Mouse (Mus musculus) midbrain, postnatal 0 days (tissue): ENCODE data around the gene Crat. TPM values are rescaled to one million over a fixed set of nuclear protein-coding genes. Genes with fewer than 3 reads are reported as not detected.

Source experiments
- ATAC-seq: fragments of 200-750 bp; cut with Nextera tagmentation; 2 replicates; pipeline ENCODE4 v1.8.0; 2017; ENCODE audit warnings: moderate number of reproducible peaks, mild to moderate bottlenecking, moderate TSS enrichment, moderate library complexity; ENCODE audit not compliant: low FRiP score
- DNase-seq: peaks from one replicate; pipeline ENCODE4 v3.0.0-alpha.2; 2015; ENCODE audit warnings: low spot score
- H3K27ac ChIP-seq: fragments of 300-500 bp; sonication (generic); 2 replicates; pipeline ENCODE4 v1.5.1; 2014; ENCODE audit warnings: low read depth, mild to moderate bottlenecking, low read length, mixed read lengths
- H3K27me3 ChIP-seq: fragments of 300-500 bp; sonication (generic); 2 replicates; pipeline ENCODE4 v1.6.1; 2014; ENCODE audit warnings: low read length, control low read depth, mixed read lengths; ENCODE audit not compliant: insufficient read depth
- H3K36me3 ChIP-seq: fragments of 300-500 bp; sonication (generic); 2 replicates; pipeline ENCODE4 v1.6.1; 2014; ENCODE audit warnings: low read length, control low read depth, mixed read lengths; ENCODE audit not compliant: insufficient read depth
- H3K4me1 ChIP-seq: fragments of 300-500 bp; sonication (generic); 2 replicates; pipeline ENCODE4 v1.6.1; 2014; ENCODE audit warnings: mild to moderate bottlenecking, control low read depth, antibody characterized with exemption, low read length, mixed read lengths; ENCODE audit not compliant: insufficient read depth
- H3K4me2 ChIP-seq: fragments of 300-500 bp; sonication (generic); 2 replicates; pipeline ENCODE4 v1.6.1; 2014; ENCODE audit warnings: low read depth, mild to moderate bottlenecking, low read length, mixed read lengths; ENCODE audit not compliant: poor library complexity, severe bottlenecking
- H3K4me3 ChIP-seq: fragments of 300-500 bp; sonication (generic); 2 replicates; pipeline ENCODE4 v1.5.1; 2014; ENCODE audit warnings: low read depth, mild to moderate bottlenecking, low read length, moderate library complexity
- H3K9ac ChIP-seq: fragments of 300-500 bp; sonication (generic); replicated peaks from 2 replicates; pipeline ENCODE4 v1.6.1; 2014; ENCODE audit warnings: mild to moderate bottlenecking, low read length, moderate library complexity, mixed read lengths; ENCODE audit not compliant: poor library complexity, severe bottlenecking
- H3K9me3 ChIP-seq: fragments of 300-500 bp; sonication (generic); 2 replicates; pipeline ENCODE4 v1.6.1; 2016; ENCODE audit warnings: low read length, control low read depth
- CTCF ChIP-seq: IDR thresholded peaks from 2 replicates; pipeline ENCODE4 v1.5.1; 2016; ENCODE audit warnings: antibody characterized with exemption, mild to moderate bottlenecking
- WGBS: fragments of 180-500 bp; shearing (Covaris S2); extraction: QIAGEN DNeasy Blood & Tissue Kit; methylation state at CpG from one replicate; pipeline ENCODE4 v1.1.7; 2014; 5-methylcytosine and 5-hydroxymethylcytosine counted together
- polyA plus RNA-seq: library from polyadenylated mRNA; unstranded; fragments of >200 nt; fragmentation: Nextera tagmentation; extraction: Ambion mirVana; gene quantifications from 2 replicates; pipeline ENCODE4 v1.2.1, GENCODE M21; 2015
- total RNA-seq: library from RNA; depleted of rRNA; stranded (reverse); fragments of >200 nt; gene quantifications from 2 replicates; pipeline ENCODE4 v1.2.3, GENCODE M21; 2014

Crat gene
- total and polyA plus RNA-seq, 2 experiments from 2014 or later: 24.9 to 38.0 TPM

GRCm38 (mm10) chr2:30389000-30389399 lies 26.6 kb downstream of the Crat start:
- Histone ChIP-seq H3K27me3 (no peaks in the 10 kb centered on the region), H3K4me1 (peaks cover 10% of the 10 kb centered on the region), H3K9ac (no peak overlapping the region), H3K27ac (no peak overlapping the region), H3K36me3 (0 out of 2 replicates have a peak, but pooled peaks cover 6% of the 10 kb centered on the region), H3K9me3 (no peaks in the 10 kb centered on the region), H3K4me3 (no peak overlapping the region), H3K4me2 (no peak overlapping the region)
- no peak for ATAC-seq
- WGBS: 91% methylated on average over 2 of the region's 2 CpGs
- no peak for DNase-seq
- TF ChIP-seq CTCF: peak; percentile 42

GRCm38 (mm10) chr2:30386913-30387312 lies 28.7 kb downstream of the Crat start:
- Histone ChIP-seq H3K36me3 (peaks cover 25% of the 10 kb centered on the region), H3K27me3 (no peaks in the 10 kb centered on the region), H3K4me2 (no peak overlapping the region), H3K4me1 (no peaks in the 10 kb centered on the region), H3K4me3 (no peak overlapping the region), H3K9ac (no peak overlapping the region), H3K27ac (no peak overlapping the region), H3K9me3 (no peaks in the 10 kb centered on the region)
- 90% methylated on average over 9 of the region's 9 CpGs for WGBS
- DNase-seq (no peak), ATAC-seq (no peak)
- TF ChIP-seq CTCF: no peak

- H3K4me2 ChIP-seq: no peak overlapping the region
- TF ChIP-seq CTCF: no peak
- H3K36me3 ChIP-seq: peaks cover 38% of the 10 kb centered on the region
- H3K9me3 ChIP-seq: no peaks in the 10 kb centered on the region
- 89% methylated on average over 4 of the region's 4 CpGs for WGBS
- no peaks in the 10 kb centered on the region for H3K4me1 ChIP-seq
- no peak for DNase-seq
- ATAC-seq: no peak
- no peaks in the 10 kb centered on the region for H3K27me3 ChIP-seq
- H3K27ac ChIP-seq: no peak overlapping the region
- no peak overlapping the region for H3K4me3 ChIP-seq
- H3K9ac ChIP-seq: no peak overlapping the region
Observed at GRCm38 (mm10) chr2:30385591-30385990, 30.0 kb downstream of the Crat start.

GRCm38 (mm10) chr2:30384814-30385213 lies 30.8 kb downstream of the Crat start:
- peaks cover 44% of the 10 kb centered on the region for H3K36me3 ChIP-seq
- WGBS: 84% methylated on average over 5 of the region's 5 CpGs
- H3K4me3 ChIP-seq: no peak overlapping the region
- no peaks in the 10 kb centered on the region for H3K27me3 ChIP-seq
- H3K9ac ChIP-seq: no peak overlapping the region
- no peak for TF ChIP-seq CTCF
- H3K9me3 ChIP-seq: no peaks in the 10 kb centered on the region
- H3K4me2 ChIP-seq: no peak overlapping the region
- ATAC-seq (no peak), DNase-seq (no peak)
- no peaks in the 10 kb centered on the region for H3K4me1 ChIP-seq
- no peak overlapping the region for H3K27ac ChIP-seq

GRCm38 (mm10) chr2:30381377-30381725 lies 34.3 kb downstream of the Crat start:
- no peak for TF ChIP-seq CTCF

GRCm38 (mm10) chr2:30380564-30381376 lies 34.8 kb downstream of the Crat start:
- Histone ChIP-seq H3K4me3 (no peak overlapping the region), H3K4me2 (no peak overlapping the region), H3K27ac (no peak overlapping the region), H3K4me1 (no peaks in the 10 kb centered on the region), H3K36me3 (peaks cover 72% of the 10 kb centered on the region), H3K9me3 (no peaks in the 10 kb centered on the region), H3K27me3 (no peaks in the 10 kb centered on the region), H3K9ac (no peak overlapping the region)
- ATAC-seq (no peak), DNase-seq (no peak)
- no peak for TF ChIP-seq CTCF
- WGBS: 95% methylated on average over 10 of the region's 10 CpGs

More at GRCm38 (mm10) chr2:30381377-30381725, 34.3 kb downstream of the Crat start:
- H3K4me3 ChIP-seq: no peak overlapping the region
- no peak for ATAC-seq
- WGBS: 95% methylated on average over 4 of the region's 4 CpGs
- no peak overlapping the region for H3K9ac ChIP-seq
- no peak overlapping the region for H3K27ac ChIP-seq
- H3K4me2 ChIP-seq: no peak overlapping the region
- peaks cover 66% of the 10 kb centered on the region for H3K36me3 ChIP-seq
- no peak for DNase-seq
- no peaks in the 10 kb centered on the region for H3K4me1 ChIP-seq
- H3K9me3 ChIP-seq: no peaks in the 10 kb centered on the region
- H3K27me3 ChIP-seq: no peaks in the 10 kb centered on the region
